Mouse (Mus musculus) heart, postnatal 0 days (tissue): ENCODE data around the gene Frmd4b. TPM values are rescaled to one million over a fixed set of nuclear protein-coding genes. Genes with fewer than 3 reads are reported as not detected.

Source experiments
- ATAC-seq: fragments of 200-750 bp; cut with Nextera tagmentation; 2 replicates; pipeline ENCODE4 v1.8.0; 2017; ENCODE audit warnings: low read depth, moderate number of reproducible peaks, moderate library complexity; ENCODE audit not compliant: insufficient read depth
- DNase-seq: peaks from one replicate; pipeline ENCODE4 v3.0.0-alpha.2; 2016; ENCODE audit warnings: low spot score
- H3K27ac ChIP-seq: fragments of 300-500 bp; sonication (generic); 2 replicates; pipeline ENCODE4 v1.5.1; 2014; ENCODE audit warnings: low read depth, mild to moderate bottlenecking
- H3K27me3 ChIP-seq: fragments of 300-500 bp; sonication (generic); 2 replicates; pipeline ENCODE4 v1.6.1; 2014; ENCODE audit warnings: low read length, mixed read lengths; ENCODE audit not compliant: control insufficient read depth, insufficient read depth
- H3K36me3 ChIP-seq: fragments of 300-500 bp; sonication (generic); replicated peaks from 2 replicates; pipeline ENCODE4 v1.6.1; 2014; ENCODE audit warnings: low read length, mixed read lengths; ENCODE audit not compliant: control insufficient read depth, insufficient read depth
- H3K4me1 ChIP-seq: fragments of 300-500 bp; sonication (generic); 2 replicates; pipeline ENCODE4 v1.6.1; 2014; ENCODE audit warnings: antibody characterized with exemption; ENCODE audit not compliant: control insufficient read depth, insufficient read depth
- H3K4me2 ChIP-seq: fragments of 300-500 bp; sonication (generic); 2 replicates; pipeline ENCODE4 v1.6.1; 2014; ENCODE audit warnings: low read depth, mild to moderate bottlenecking, low read length, moderate library complexity
- H3K4me3 ChIP-seq: fragments of 300-500 bp; sonication (generic); 2 replicates; pipeline ENCODE4 v1.5.1; 2014; ENCODE audit warnings: low read depth, low read length
- H3K9ac ChIP-seq: fragments of 300-500 bp; sonication (generic); replicated peaks from 2 replicates; pipeline ENCODE4 v1.6.1; 2014; ENCODE audit warnings: low read depth, low read length, mixed read lengths
- H3K9me3 ChIP-seq: fragments of 300-500 bp; sonication (generic); replicated peaks from 2 replicates; pipeline ENCODE4 v1.6.1; 2016; ENCODE audit warnings: low read length; ENCODE audit not compliant: control insufficient read depth
- CTCF ChIP-seq: IDR thresholded peaks from 2 replicates; pipeline ENCODE4 v1.5.1; 2016; ENCODE audit warnings: antibody characterized with exemption, control low read depth, low read depth
- EP300 ChIP-seq: IDR thresholded peaks from 2 replicates; pipeline ENCODE4 v1.6.1; 2016; ENCODE audit warnings: antibody characterized with exemption, low read depth
- WGBS: fragments of 180-500 bp; shearing (Covaris S2); extraction: QIAGEN DNeasy Blood & Tissue Kit; methylation state at CpG from one replicate; pipeline ENCODE4 v1.1.7; 2014; 5-methylcytosine and 5-hydroxymethylcytosine counted together
- polyA plus RNA-seq: library from polyadenylated mRNA; unstranded; fragments of >200 nt; fragmentation: Nextera tagmentation; extraction: Ambion mirVana; gene quantifications from 2 replicates; pipeline ENCODE4 v1.2.1, GENCODE M21; 2015
- total RNA-seq: library from RNA; depleted of rRNA; stranded (reverse); fragments of >200 nt; gene quantifications from 2 replicates; pipeline ENCODE4 v1.2.3, GENCODE M21; 2014; ENCODE audit warnings: low replicate concordance

Gene Frmd4b
- total and polyA plus RNA-seq, 2 experiments from 2014 or later, result 6.2 to 19.0 TPM

GRCm38 (mm10) chr6:97315311-97315710, 302.0 kb downstream of the Frmd4b start:
- Histone ChIP-seq H3K27ac (no peak overlapping the region), H3K9me3 (no peaks in the 10 kb centered on the region), H3K9ac (no peak overlapping the region), H3K36me3 (no peaks in the 10 kb centered on the region), H3K4me2 (no peak overlapping the region), H3K27me3 (no peaks in the 10 kb centered on the region), H3K4me1 (no peaks in the 10 kb centered on the region; the same call in none of the 2 replicates), H3K4me3 (no peak overlapping the region)
- no peak for DNase-seq
- TF ChIP-seq CTCF (no peak), EP300 (no peak)
- WGBS, result 39% methylated on average over 3 of the region's 3 CpGs
- ATAC-seq, result no peak

- DNase-seq, result no peak
- peak overlapping the region; percentile 61 for H3K4me3 ChIP-seq
- peak overlapping the region; percentile 76 for H3K27ac ChIP-seq
- no peak for TF ChIP-seq EP300
- TF ChIP-seq CTCF, result no peak
- H3K9me3 ChIP-seq, result no peaks in the 10 kb centered on the region
- H3K4me2 ChIP-seq, result peak overlapping the region; percentile 89
- H3K36me3 ChIP-seq, result no peaks in the 10 kb centered on the region
- no peaks in the 10 kb centered on the region; the same call in none of the 2 replicates for H3K4me1 ChIP-seq
- no peaks in the 10 kb centered on the region for H3K27me3 ChIP-seq
- peak overlapping the region; percentile 70 for H3K9ac ChIP-seq
- 9% methylated on average over 3 of the region's 3 CpGs for WGBS
- no peak for ATAC-seq
Observed at GRCm38 (mm10) chr6:97312545-97312939, 304.8 kb downstream of the Frmd4b start.

- Histone ChIP-seq H3K9me3 (no peaks in the 10 kb centered on the region), H3K4me3 (peak overlapping the region; percentile 61), H3K36me3 (no peaks in the 10 kb centered on the region), H3K27me3 (no peaks in the 10 kb centered on the region), H3K9ac (peak overlapping the region; percentile 70), H3K27ac (peak overlapping the region; percentile 76), H3K4me1 (no peaks in the 10 kb centered on the region; the same call in none of the 2 replicates), H3K4me2 (peak overlapping the region; percentile 89)
- 1% methylated on average over 33 of the region's 33 CpGs for WGBS
- TF ChIP-seq CTCF (no peak), EP300 (no peak)
- peak; percentile 80 for ATAC-seq
- DNase-seq, result peak; percentile 77
Observed at GRCm38 (mm10) chr6:97311599-97312544, 305.5 kb downstream of the Frmd4b start.

GRCm38 (mm10) chr6:97310901-97311331, 306.4 kb downstream of the Frmd4b start:
- 38% methylated on average over 7 of the region's 7 CpGs for WGBS
- H3K36me3 ChIP-seq, result peaks cover 9% of the 10 kb centered on the region
- TF ChIP-seq EP300 (no peak), CTCF (no peak)
- H3K4me2 ChIP-seq, result peak overlapping the region; percentile 89
- peak overlapping the region; percentile 70 for H3K9ac ChIP-seq
- peak overlapping the region; percentile 76 for H3K27ac ChIP-seq
- no peaks in the 10 kb centered on the region for H3K27me3 ChIP-seq
- no peaks in the 10 kb centered on the region; the same call in none of the 2 replicates for H3K4me1 ChIP-seq
- H3K4me3 ChIP-seq, result peak overlapping the region; percentile 61
- DNase-seq, result no peak
- ATAC-seq, result no peak
- H3K9me3 ChIP-seq, result no peaks in the 10 kb centered on the region

GRCm38 (mm10) chr6:97309161-97309560, 308.2 kb downstream of the Frmd4b start:
- 47% methylated on average over 6 of the region's 6 CpGs for WGBS
- H3K36me3 ChIP-seq, result peaks cover 21% of the 10 kb centered on the region
- H3K4me2 ChIP-seq, result no peak overlapping the region
- TF ChIP-seq CTCF, result no peak
- no peak for TF ChIP-seq EP300
- no peak overlapping the region for H3K9ac ChIP-seq
- H3K27ac ChIP-seq, result no peak overlapping the region
- ATAC-seq, result no peak
- no peak for DNase-seq
- no peaks in the 10 kb centered on the region for H3K27me3 ChIP-seq
- H3K4me1 ChIP-seq, result no peaks in the 10 kb centered on the region; the same call in none of the 2 replicates
- no peaks in the 10 kb centered on the region for H3K9me3 ChIP-seq
- H3K4me3 ChIP-seq, result no peak overlapping the region
